Mouse (Mus musculus): ENCODE measurements at regions not wholly inside any gene's neighbourhood (a gene's known extent, or its start where the extent isn't known, plus 50 kb on each side); places are given as distances from the start of the nearest gene placed in this dataset.

- TF ChIP-seq CTCF (IDR thresholded peaks at IDR 0.05; ENCODE audit: borderline replicate concordance, extremely low read depth, insufficient read depth, insufficient read length): no peak
- no peak for TF ChIP-seq POLR2A (IDR thresholded peaks at IDR 0.05; ENCODE audit: borderline replicate concordance, extremely low read depth, insufficient read depth, insufficient read length, poor library complexity, severe bottlenecking)
Observed at GRCm38 (mm10) chr6:107045177-107045576, 245.3 kb upstream of the Crbn start.

All from brain, embryonic 14.5 days (tissue).